Mouse (Mus musculus) layer of hippocampus, adult 9-11 months (tissue): ENCODE measurements around the gene Dzank1.

ENCODE experiments used
- DNase-seq: peaks from one replicate; pipeline ENCODE4 v3.0.0; 2022

Dzank1 gene

DNA sequence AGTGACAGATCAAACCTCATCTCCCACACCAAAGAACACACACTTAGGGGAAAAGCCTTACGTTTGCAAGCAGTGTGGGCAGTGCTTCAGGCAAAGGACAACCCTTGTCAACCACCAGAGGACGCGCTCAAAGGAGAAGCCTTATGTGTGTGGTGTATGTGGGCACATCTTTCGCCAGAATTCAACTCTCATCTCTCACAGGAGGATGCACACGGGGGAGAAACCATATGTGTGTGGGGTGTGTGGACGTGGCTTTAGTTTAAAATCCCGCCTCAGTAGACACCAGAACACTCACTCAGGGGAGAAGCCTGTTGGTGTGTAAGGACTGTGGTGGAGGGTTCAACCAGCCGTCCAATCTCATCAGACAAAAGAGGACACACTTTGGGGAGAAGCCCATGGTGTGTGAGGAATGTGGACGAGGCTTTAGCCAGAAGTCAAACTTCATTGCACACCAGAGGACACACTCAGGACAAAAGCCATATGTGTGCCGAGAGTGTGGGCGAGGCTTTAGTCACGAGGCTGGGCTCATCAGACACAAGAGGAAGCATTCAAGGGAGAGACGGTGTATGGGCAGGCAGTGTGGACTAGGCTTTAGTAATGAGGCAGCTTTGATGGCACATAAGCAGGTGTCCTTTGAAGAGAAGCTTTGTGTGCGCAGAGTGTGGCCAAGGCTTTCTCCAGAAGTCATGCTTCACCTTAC is 61.2 kb downstream of the Dzank1 start:
- peak; percentile 46 for DNase-seq

DNA sequence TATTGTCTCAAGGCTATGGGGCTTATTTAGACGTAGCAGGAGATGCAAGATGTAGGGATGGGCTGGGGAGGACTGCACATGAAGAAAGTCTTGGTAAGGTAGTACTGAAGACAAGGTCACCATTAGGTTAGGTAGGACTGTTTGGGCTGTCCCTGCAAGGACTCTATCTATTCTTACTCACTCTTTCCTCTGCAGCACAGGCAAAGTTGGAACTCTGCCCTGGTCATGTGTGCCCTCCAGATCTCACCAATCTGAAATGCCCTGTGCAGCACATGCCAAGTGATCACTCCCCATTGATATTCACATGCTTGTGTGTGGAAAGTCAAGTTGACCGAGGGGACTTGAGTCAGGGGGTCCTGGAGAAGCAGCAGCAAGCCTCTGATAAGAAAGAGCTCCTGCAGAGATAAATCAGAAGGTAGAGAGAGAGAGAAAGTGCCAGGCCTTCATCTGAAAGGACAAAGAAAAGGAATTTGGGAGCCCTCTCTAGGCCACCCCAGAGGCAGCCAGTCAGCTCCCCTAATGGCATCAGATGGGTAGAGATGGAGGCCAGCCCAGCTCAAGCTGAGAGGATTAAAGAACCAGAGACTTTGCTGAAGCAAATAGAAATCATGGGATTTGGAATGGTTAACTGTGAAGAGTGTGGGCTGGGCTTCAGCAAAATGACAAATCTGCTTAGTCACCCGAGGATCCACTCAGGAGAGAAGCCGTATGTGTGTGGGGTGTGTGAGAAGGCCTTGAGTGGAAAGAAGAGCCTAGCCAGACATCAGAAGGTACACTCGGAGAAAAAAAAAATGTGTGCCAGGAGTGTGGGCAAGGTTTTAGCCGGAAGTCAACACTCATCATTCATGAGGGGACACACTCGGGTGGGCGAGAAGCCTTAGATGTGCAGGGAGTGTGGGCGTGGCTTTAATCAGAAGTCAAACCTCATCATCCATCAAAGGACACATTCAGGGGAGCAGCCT is 62.1 kb downstream of the Dzank1 start:
- DNase-seq: peak; percentile 75

DNA sequence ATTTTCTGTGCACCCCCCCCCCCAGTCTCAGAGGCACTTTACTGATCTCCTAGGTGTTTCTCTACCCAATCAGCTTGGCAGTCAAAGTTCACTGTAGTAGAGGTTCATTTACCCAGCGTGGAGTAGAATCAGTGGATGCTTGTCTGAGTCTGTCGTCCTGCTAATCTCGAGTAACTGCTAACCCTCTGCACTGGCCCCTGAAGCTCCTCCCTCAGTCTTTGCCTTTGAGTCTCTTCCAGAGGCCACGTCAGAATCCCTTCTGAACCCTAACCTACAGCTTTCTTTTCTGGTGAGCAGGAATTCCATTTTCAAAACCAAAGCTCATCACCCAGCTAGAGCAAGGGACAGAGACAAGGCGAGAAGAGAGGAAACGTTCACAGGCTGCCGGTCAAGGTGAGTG is 63.0 kb downstream of the Dzank1 start:
- DNase-seq: no peak

DNA sequence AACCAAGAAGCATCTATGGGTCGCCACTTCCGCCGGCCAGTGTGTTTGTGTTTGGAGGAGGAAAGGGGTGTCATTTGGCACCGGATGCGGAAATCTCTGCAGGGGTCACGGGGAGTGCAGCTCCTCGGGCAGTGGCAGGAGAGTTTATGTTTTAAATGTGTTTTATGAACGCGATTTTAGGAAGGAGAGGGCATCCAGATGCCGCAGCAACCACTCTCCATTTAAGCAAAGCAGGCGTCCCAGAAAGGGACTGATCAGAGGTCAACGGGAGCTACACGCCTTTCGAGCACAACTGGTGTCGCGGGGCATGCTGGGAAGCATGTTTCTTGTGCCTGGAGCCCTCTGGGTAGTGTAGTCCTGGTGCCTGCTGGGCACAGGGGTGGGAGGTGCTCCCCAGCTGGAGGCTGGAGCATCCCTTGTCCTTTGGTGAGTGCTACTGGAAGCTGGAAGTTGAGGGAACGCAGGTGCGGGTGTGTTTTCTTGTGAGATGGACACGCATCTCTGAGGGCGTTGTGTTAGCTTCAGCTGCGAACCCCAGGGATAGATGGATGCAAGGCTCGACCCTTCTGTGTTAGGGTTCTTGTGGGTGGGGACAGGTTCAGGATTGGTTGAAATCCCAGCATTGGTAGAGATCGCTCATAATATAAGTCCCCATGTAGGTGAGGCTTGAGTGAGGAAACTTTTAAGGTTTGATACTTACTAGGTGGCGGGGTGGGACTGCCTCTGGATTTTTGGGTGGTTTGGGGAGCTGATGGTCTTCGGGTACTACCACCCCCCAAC is 68.0 kb downstream of the Dzank1 start:
- peak; percentile 90 for DNase-seq

DNA sequence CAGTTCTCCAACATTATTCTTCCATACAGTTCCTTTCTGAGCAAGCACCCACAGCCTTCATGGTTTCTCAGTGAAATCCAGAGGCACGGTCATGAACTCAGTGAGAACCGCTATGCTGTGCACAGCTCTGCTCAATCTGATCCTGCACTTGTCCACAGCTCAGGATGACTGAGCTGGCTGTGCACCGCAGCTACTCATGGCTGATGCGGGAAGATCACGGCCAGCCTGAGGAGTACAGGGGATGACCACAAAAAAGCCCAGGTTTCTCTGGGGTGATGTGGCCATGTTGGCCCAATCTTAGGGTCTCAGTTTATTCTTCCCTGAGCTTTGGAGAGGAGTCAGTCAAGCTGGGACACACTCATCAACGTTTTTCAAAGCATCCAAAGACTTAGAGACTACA is 68.9 kb downstream of the Dzank1 start:
- no peak for DNase-seq

DNA sequence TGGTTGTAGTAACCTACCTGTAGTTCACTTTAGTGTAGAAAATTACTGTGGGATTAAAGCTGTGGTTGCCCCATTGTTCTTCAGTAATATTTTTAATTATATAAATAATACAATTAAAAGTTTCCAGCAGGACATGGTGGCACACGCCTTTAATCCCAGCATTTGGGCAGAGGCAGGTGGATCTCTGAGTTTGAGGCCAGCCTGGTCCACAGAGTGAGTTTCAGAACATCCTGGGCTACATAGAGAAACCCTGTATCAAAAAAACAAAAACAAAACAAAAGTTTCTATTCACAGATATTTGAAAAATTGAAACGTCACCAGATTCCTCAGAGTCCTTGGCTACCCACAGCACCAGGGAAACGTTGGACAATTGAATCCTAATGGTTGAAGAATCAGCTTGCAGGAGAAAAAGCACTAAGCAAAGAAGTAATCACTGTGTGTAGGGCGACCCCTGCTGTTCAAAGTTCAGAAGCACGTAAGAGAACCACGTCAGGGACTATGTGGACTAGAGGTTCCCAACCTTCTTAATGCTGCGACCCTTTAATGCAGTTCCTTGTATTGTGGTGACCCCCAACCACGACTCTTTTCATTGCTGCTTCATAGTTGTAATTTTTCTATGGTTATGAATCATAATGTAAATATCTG is 74.7 kb downstream of the Dzank1 start:
- peak; percentile 67 for DNase-seq

DNA sequence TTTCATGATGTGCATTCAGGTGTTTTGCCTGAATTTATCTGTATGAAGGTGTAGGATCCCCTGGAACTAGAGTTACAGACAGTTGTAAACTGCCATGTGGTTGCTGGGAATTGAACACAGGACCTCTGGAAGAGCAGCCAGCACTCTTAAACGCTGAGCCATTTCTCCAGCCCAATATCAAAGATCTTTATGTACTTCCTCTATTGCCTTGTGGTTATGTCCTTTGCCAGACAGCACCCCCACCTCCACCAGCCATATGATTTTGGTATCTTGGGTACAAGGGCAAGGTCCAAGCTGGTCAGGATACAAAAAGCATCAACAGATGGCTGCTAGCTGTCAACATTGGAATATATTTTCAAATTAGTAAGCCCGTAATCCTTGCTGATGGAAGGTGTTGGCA is 76.8 kb downstream of the Dzank1 start:
- DNase-seq: no peak

DNA sequence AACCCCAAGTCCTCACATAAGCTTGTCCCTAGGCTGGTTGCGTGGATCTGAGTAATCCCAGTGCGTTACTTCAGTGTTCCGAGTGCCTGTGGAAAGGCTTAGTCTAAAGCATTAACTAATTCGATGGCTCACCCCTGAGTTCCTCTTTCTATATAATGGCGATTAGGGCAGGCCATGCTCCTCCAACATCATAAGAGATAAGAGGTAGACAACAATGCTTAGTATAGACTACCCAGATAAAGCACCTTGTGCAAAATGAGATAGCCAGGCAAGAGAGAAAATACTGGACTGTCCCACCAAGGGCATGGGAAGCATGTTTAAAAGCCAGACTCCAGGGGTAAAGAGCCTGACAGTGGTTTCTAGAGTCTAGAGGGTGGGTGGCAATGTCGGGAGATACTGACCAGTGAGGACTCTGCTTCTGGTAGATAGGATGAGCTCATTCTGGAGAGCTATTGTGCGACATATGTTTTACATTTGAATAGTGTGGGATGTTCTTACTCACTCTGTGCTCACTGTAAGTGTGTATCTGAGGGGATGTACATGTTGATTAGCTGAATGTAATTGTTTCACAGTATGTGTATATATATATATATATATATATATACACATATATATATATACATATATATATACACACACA is 80.7 kb downstream of the Dzank1 start:
- no peak for DNase-seq

DNA sequence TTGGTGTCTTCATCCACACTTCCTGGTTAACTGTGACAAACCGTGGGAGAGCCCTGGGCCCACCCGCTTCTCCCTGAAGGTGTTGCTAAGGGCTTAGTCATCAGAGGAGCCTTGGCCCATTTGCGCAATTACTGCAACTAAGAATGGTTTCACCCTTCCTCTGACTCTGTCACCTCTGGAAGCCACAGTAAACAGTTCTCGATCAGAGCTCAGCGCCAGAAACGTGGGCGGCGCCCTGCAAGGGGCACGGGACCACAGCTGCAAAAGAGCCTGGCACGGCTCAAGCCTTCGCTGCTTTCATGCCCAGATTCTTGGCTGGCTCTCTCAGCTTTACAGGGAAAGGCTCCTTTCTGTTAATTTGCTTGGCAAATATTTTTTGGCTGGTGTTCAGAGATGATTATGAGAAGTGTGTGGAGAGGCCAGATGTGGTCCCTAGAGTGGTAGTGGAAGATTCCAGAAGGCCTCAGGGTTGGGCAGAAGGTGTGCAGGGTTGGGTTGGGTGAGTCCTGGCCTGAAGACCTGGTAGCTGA is 85.8 kb downstream of the Dzank1 start:
- no peak for DNase-seq

DNA sequence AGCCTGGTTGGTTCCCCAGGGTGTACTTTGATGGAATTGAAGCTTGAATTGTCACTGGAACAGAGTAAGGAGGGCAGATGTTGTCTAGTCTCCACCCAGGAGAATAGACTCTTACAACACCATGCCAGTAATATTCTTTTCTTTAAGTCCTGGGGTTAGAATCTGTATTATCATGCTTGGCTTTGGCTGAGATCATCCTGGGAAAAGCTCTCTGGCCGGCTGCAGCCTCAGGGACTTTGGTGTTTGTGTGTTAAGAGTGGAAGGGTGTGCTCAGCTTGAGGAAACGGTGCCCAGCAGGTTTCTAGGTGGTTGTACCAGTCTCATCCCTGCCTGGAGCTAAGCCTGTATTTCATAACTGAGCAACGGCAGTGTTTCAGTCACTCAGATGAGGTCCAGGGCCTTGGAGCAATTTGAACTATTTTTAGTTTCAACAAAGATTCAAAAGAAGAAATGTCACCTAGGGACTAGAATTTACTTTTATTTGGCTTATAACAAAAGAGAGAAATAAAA is 88.0 kb downstream of the Dzank1 start:
- DNase-seq: no peak

DNA sequence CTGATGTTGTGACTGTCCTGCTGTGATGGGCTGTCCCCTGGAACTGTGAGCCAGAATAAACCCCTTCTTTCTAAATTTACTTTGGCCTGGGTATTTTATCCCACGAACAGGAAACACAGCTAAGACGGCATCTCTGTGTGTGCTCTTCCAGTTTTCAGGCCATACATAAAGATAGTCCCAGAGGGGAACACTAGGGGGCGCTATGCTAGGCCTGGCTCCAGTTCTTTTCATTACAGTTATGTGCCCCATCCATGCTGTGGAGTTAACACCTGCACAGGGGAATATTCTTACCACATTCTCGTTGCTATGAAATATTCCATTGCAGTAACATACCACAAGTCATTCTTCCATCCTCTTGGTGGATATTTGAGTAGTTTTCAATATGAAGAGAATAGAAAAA is 88.8 kb downstream of the Dzank1 start:
- no peak for DNase-seq

DNA sequence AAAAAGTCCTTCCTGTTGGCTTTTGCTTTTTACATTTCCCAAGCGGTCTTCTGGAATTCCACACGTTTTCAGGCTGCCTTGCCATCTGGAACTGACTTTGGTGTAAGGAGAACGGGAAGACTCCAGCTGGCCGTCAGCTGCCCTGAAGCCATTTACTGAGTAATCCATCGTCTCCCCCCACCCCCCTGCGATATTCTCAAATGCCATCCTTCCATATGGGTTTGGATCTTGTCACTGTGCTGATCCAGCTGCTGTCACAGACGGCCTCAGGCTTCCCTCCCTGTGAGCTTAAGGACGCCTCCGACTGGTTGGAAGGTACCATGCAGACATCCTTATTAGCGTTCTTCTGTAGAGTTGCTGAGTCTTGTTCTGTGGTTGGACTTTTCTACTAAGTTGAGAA is 91.5 kb downstream of the Dzank1 start:
- peak; percentile 80 for DNase-seq

DNA sequence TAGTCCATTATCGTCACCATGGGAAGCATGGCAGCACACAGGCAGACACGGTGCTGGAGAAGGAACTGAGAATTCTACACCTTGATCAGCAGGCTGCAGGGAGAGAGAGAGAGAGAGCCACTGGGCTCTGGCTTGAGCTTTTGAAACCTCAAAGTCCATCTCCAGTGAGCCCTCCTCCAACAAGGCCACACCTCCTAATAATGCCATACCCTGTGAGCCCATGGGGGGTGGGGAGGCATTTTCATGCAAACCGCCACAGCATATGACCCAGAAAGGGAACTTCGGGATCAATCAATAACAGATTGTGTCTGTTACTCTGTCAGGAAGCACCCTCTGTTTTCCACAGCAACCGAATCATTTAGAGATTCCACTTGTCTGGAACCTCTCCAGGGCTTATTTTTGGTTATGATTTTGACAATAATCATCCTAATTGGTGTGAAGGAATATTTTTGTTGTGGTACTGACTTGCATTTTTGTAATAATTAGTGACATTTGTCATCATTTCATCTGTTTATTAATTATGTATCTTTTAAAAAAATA is 95.9 kb downstream of the Dzank1 start:
- DNase-seq: peak; percentile 21

DNA sequence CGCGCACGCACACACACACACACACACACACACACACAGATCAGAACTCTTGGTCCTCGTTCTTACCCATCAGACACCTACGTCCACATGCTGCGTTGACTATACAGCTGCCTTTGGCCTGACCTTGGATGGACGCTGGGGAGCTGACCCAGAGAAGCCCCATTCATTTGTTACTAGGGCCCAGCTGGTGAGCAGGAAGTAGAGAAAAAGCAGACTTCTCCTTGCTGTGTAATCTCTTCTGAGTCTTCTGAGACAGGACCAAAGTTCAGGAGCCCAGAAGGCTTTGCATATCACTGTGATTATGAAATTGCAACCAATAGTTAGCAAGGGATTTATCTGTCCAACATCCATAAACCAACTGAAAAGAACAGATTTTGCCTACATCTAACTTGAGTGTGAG is 98.0 kb downstream of the Dzank1 start:
- DNase-seq: no peak

DNA sequence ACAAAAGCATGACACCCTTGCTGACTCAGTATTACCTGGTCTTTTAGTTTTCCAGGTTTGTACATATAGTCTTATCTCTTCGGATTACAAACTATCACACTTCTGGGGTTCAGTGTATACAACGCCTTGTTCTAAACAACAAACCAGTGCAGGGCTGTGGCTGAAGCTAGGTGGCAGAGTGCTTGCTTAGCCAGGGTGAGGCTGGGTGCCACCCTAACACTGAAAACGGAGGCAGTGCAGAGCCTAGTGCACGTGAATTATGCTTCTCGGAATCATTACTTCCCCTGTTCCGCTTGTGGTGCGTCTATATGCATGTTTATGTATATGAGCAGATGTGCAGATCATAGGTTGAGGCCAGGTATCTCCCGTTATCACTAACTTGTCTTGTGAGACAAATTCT is 98.6 kb downstream of the Dzank1 start:
- no peak for DNase-seq

DNA sequence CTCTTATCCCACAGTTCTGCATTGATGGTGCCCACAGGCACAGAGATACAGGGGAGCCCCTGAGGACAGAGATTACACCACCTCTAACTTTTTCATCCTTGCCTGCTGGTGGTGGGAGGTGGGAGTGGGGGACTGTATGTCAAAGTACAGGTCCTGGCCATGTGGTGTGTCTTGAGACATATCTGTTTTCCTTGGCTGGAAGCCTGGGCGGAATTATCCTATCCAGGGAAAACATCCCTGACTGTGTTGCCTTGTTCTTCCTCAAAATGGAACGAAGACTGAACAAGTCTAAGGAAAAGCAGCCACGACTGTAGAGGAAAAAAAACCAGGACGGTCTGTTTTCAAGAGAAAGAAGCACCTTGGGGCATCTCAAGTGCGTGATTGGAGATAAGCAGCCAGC is 99.4 kb downstream of the Dzank1 start:
- no peak for DNase-seq

DNA sequence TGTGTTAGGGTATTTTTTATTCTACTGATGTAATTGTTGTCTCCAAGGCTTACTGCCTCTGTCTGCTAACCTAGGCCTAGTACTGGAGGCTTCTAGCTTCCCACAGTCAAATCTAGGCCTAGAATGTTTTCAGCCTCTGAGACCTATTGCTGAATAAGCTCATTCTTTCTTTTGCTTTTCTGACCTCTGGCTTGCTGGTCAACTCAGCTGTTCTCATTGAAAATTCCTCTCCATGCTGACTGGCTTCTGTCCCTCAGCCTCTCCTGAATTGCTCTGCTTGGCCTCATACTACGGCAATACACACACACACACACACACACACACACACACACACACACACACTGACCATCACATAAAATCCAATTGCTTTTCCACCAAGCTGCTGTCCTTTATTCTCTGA is 101.5 kb downstream of the Dzank1 start:
- DNase-seq: no peak

DNA sequence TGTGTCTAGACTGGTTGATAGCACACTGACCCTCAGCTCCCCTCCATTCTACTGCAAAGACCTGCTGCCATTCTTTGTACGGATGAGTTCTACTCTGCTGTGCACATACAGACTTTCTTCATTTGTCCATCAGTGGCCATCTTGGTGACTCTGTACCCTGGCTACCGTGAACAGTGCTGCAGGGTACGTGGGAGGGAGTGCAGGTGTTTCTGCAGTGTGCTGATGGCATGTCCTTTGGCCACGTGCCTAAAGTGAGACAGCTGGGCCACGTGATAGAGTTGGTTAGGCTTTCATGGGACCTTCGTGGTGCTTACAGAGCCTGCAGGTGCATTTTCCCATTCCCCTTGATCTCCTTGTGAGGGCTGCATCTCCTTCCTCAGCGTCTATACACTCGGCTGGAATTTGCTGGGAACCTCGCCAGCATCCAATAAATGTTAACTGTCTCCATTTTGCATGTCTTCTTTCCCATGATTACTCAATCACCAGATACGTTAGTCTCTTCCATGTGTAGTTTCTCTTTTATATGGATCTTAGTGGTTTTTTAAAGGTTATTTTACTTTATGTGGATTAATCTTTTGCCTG is 105.0 kb downstream of the Dzank1 start:
- DNase-seq: no peak
